12 mouse cellular contexts compared by ENCODE assay signal in genomic region chr7:5057381-5057780, GRCm38 (mm10). TPM values are rescaled to one million over a fixed set of nuclear protein-coding genes. Genes with fewer than 3 reads are reported as not detected.
DNase-seq lines count a peak whose midpoint lies in the region; ATAC-seq lines count a peak whose summit lies in the region.
"Had no signal": no experiment of that assay in that cellular context is flagged by ENCODE, and none has a peak within 500 bp of the region (broad histone marks: within the 10 kb centered on the region; RNA-seq: fewer than 3 reads in every experiment).

No protein-coding gene starts in this region.

- intact Hi-C loops in gastrocnemius, postnatal 14 days (cut with DNase I; ENCODE audit: low total_unique reads), result no loop called here

- peak overlapping the region; percentile 66; the same call in 1 of the 2 replicates for H3K9ac ChIP-seq in heart, embryonic 14.5 days (ENCODE audit: low read length)
- peak overlapping the region; percentile 83 for H3K9ac ChIP-seq in hindbrain, embryonic 13.5 days
- peak overlapping the region; percentile 75 for H3K9ac ChIP-seq in midbrain, embryonic 13.5 days (replicated peaks)

- 31% methylated on average over 8 of the region's 8 CpGs for WGBS in heart, embryonic 14.5 days
- 40% methylated on average over 8 of the region's 8 CpGs for WGBS in embryonic facial prominence, embryonic 10.5 days
- 36% methylated on average over 8 of the region's 8 CpGs for WGBS in hindbrain, embryonic 13.5 days
- 35% methylated on average over 8 of the region's 8 CpGs for WGBS in midbrain, embryonic 13.5 days

- H3K4me1 ChIP-seq in heart, embryonic 14.5 days (ENCODE audit: control insufficient read depth in 2 of 2, insufficient read depth in 2 of 2, low read length in 2 of 2), result peaks cover 9 to 30% of the 10 kb centered on the region in 2 experiments
- peaks cover 48% of the 10 kb centered on the region for H3K4me1 ChIP-seq in embryonic facial prominence, embryonic 10.5 days
- H3K4me1 ChIP-seq in hindbrain, embryonic 13.5 days (replicated peaks), result peaks cover 66% of the 10 kb centered on the region
- peaks cover 57% of the 10 kb centered on the region for H3K4me1 ChIP-seq in midbrain, embryonic 13.5 days (replicated peaks)

- ATAC-seq in heart, embryonic 14.5 days (ENCODE audit: insufficient number of reproducible peaks, insufficient read depth, low FRiP score, low read depth), result no peak
- ATAC-seq in hindbrain, embryonic 13.5 days (ENCODE audit: low FRiP score), result no peak
- no peak for ATAC-seq in midbrain, embryonic 13.5 days

- H3K9me3 ChIP-seq in heart, embryonic 14.5 days (ENCODE audit: control insufficient read depth, low read length), result no peaks in the 10 kb centered on the region
- 0 out of 2 replicates have a peak, but pooled peaks cover 3% of the 10 kb centered on the region for H3K9me3 ChIP-seq in embryonic facial prominence, embryonic 10.5 days
- no peaks in the 10 kb centered on the region for H3K9me3 ChIP-seq in hindbrain, embryonic 13.5 days
- no peaks in the 10 kb centered on the region for H3K9me3 ChIP-seq in midbrain, embryonic 13.5 days

- no peaks in the 10 kb centered on the region for H3K36me3 ChIP-seq in heart, embryonic 14.5 days (ENCODE audit: control insufficient read depth, insufficient read depth, low read length)
- no peaks in the 10 kb centered on the region for H3K36me3 ChIP-seq in embryonic facial prominence, embryonic 10.5 days (replicated peaks)
- H3K36me3 ChIP-seq in hindbrain, embryonic 13.5 days, result no peaks in the 10 kb centered on the region
- no peaks in the 10 kb centered on the region for H3K36me3 ChIP-seq in midbrain, embryonic 13.5 days

- DNase-seq in heart, adult 9 months (ENCODE audit: low spot score in 2 of 2), result no peak
- DNase-seq in embryonic facial prominence, embryonic 10.5 days (ENCODE audit: low spot score), result no peak
- DNase-seq in adrenal gland, postnatal 36 days, result no peak
- no peak for DNase-seq in gastrocnemius, postnatal 14 days
- no peak for DNase-seq in adrenal gland, postnatal 14 days

- H3K27ac ChIP-seq in heart, embryonic 14.5 days (replicated peaks in 1 of 2; ENCODE audit: control insufficient read depth in 1 of 2, insufficient read depth in 1 of 2, low read depth in 2 of 2, low read length in 2 of 2), result no peak overlapping the region
- H3K27ac ChIP-seq in embryonic facial prominence, embryonic 10.5 days (replicated peaks), result no peak overlapping the region
- H3K27ac ChIP-seq in hindbrain, embryonic 13.5 days, result peak overlapping the region; percentile 80
- no peak overlapping the region for H3K27ac ChIP-seq in midbrain, embryonic 13.5 days

- peak overlapping the region; percentile 38 to 41; a peak in 3 of 4 replicates for H3K4me3 ChIP-seq in heart, embryonic 14.5 days (ENCODE audit: control insufficient read depth in 1 of 2, insufficient read depth in 1 of 2, low read depth in 1 of 2, low read length in 2 of 2)
- H3K4me3 ChIP-seq in embryonic facial prominence, embryonic 10.5 days, result peak overlapping the region; percentile 63
- peak overlapping the region; percentile 57 for H3K4me3 ChIP-seq in hindbrain, embryonic 13.5 days
- H3K4me3 ChIP-seq in midbrain, embryonic 13.5 days (replicated peaks), result peak overlapping the region; percentile 51

- H3K27me3 ChIP-seq in heart, embryonic 14.5 days (ENCODE audit: control insufficient read depth, insufficient read depth, low read length), result peaks cover 66% of the 10 kb centered on the region
- H3K27me3 ChIP-seq in embryonic facial prominence, embryonic 10.5 days (replicated peaks; ENCODE audit: low read depth, poor library complexity, severe bottlenecking), result peaks cover 68% of the 10 kb centered on the region
- peaks cover 67% of the 10 kb centered on the region for H3K27me3 ChIP-seq in hindbrain, embryonic 13.5 days
- H3K27me3 ChIP-seq in midbrain, embryonic 13.5 days, result peaks cover 63% of the 10 kb centered on the region
- H3K27me3 ChIP-seq: CH12.LX had no signal

- peak overlapping the region; percentile 62; the same call in 1 of the 2 replicates for H3K4me2 ChIP-seq in heart, embryonic 14.5 days (ENCODE audit: low read length)
- peak overlapping the region; percentile 70 for H3K4me2 ChIP-seq in hindbrain, embryonic 13.5 days
- peak overlapping the region; percentile 68 for H3K4me2 ChIP-seq in midbrain, embryonic 13.5 days (replicated peaks)

RNA-seq across cellular contexts. Expression of gene U2af2, which starts 4.6 kb away (rescaled TPM):
- polyA plus RNA-seq in heart, embryonic 14.5 days (2014; fragmentation: Nextera tagmentation; extraction: Ambion mirVana), result 46.8 and 66.2 TPM in 2 replicates
- polyA plus RNA-seq in embryonic facial prominence, embryonic 10.5 days (2016; fragmentation: Nextera tagmentation; extraction: Ambion mirVana), result 182 and 189 TPM in 2 replicates
- 112 and 114 TPM in 2 replicates for polyA plus RNA-seq in hindbrain, embryonic 13.5 days (2015; fragmentation: Nextera tagmentation; extraction: Ambion mirVana)
- polyA plus RNA-seq in midbrain, embryonic 13.5 days (2015; fragmentation: Nextera tagmentation; extraction: Ambion mirVana), result 121 and 128 TPM in 2 replicates
- 100 to 1,000 TPM; 143 to 180 TPM for total RNA-seq in adrenal gland, postnatal 36 days (2021)
- 10 to 100 TPM; 52.0 to 62.2 TPM for total RNA-seq in gastrocnemius, postnatal 14 days (2021)
- 166 and 184 TPM in 2 replicates for total RNA-seq in adrenal gland, postnatal 14 days (2021)

RNA-seq across cellular contexts. Expression of gene Zfp580, which starts 6.0 kb away (rescaled TPM):
- polyA plus RNA-seq in heart, embryonic 14.5 days (2014; fragmentation: Nextera tagmentation; extraction: Ambion mirVana), result 21.9 and 22.0 TPM in 2 replicates
- polyA plus RNA-seq in embryonic facial prominence, embryonic 10.5 days (2016; fragmentation: Nextera tagmentation; extraction: Ambion mirVana), result 29.8 and 33.9 TPM in 2 replicates
- 67.2 and 69.7 TPM in 2 replicates for polyA plus RNA-seq in hindbrain, embryonic 13.5 days (2015; fragmentation: Nextera tagmentation; extraction: Ambion mirVana)
- polyA plus RNA-seq in midbrain, embryonic 13.5 days (2015; fragmentation: Nextera tagmentation; extraction: Ambion mirVana), result 70.1 and 72.8 TPM in 2 replicates
- total RNA-seq in adrenal gland, postnatal 36 days (2021), result 1 to 10 TPM; 6.4 to 9.3 TPM
- total RNA-seq in gastrocnemius, postnatal 14 days (2021), result 1 to 10 TPM; 5.6 to 6.6 TPM
- total RNA-seq in adrenal gland, postnatal 14 days (2021), result 10.0 and 12.9 TPM in 2 replicates

RNA-seq across cellular contexts. Expression of gene Zfp784, which starts 19.1 kb away (rescaled TPM):
- 5.6 TPM in 2 replicates for polyA plus RNA-seq in heart, embryonic 14.5 days (2014; fragmentation: Nextera tagmentation; extraction: Ambion mirVana)
- polyA plus RNA-seq in embryonic facial prominence, embryonic 10.5 days (2016; fragmentation: Nextera tagmentation; extraction: Ambion mirVana), result 2.7 and 2.8 TPM in 2 replicates
- 7.8 and 9.8 TPM in 2 replicates for polyA plus RNA-seq in hindbrain, embryonic 13.5 days (2015; fragmentation: Nextera tagmentation; extraction: Ambion mirVana)
- polyA plus RNA-seq in midbrain, embryonic 13.5 days (2015; fragmentation: Nextera tagmentation; extraction: Ambion mirVana), result 10.5 and 11.2 TPM in 2 replicates
- total RNA-seq in adrenal gland, postnatal 36 days (2021), result 1 to 10 TPM; 3.8 to 4.5 TPM
- 1 to 10 TPM; 4.3 to 5.0 TPM for total RNA-seq in gastrocnemius, postnatal 14 days (2021)
- total RNA-seq in adrenal gland, postnatal 14 days (2021), result 4.7 and 5.5 TPM in 2 replicates

RNA-seq across cellular contexts. Expression of gene Epn1, which starts 22.7 kb away (rescaled TPM):
- 50.6 and 52.0 TPM in 2 replicates for polyA plus RNA-seq in heart, embryonic 14.5 days (2014; fragmentation: Nextera tagmentation; extraction: Ambion mirVana)
- polyA plus RNA-seq in embryonic facial prominence, embryonic 10.5 days (2016; fragmentation: Nextera tagmentation; extraction: Ambion mirVana), result 56.7 and 58.8 TPM in 2 replicates
- 83.8 and 85.6 TPM in 2 replicates for polyA plus RNA-seq in hindbrain, embryonic 13.5 days (2015; fragmentation: Nextera tagmentation; extraction: Ambion mirVana)
- 73.5 and 80.1 TPM in 2 replicates for polyA plus RNA-seq in midbrain, embryonic 13.5 days (2015; fragmentation: Nextera tagmentation; extraction: Ambion mirVana)
- 100 to 1,000 TPM; 146 to 155 TPM for total RNA-seq in adrenal gland, postnatal 36 days (2021)
- 100 to 1,000 TPM; 100 to 107 TPM for total RNA-seq in gastrocnemius, postnatal 14 days (2021)
- total RNA-seq in adrenal gland, postnatal 14 days (2021), result 145 and 155 TPM in 2 replicates

RNA-seq across cellular contexts. Expression of gene 4632433K11Rik, which starts 23.5 kb away (rescaled TPM):
- not detected in 2 replicates for polyA plus RNA-seq in heart, embryonic 14.5 days (2014; fragmentation: Nextera tagmentation; extraction: Ambion mirVana)
- polyA plus RNA-seq in embryonic facial prominence, embryonic 10.5 days (2016; fragmentation: Nextera tagmentation; extraction: Ambion mirVana), result not detected in 2 replicates
- not detected in 2 replicates for polyA plus RNA-seq in hindbrain, embryonic 13.5 days (2015; fragmentation: Nextera tagmentation; extraction: Ambion mirVana)
- not detected in 2 replicates for polyA plus RNA-seq in midbrain, embryonic 13.5 days (2015; fragmentation: Nextera tagmentation; extraction: Ambion mirVana)
- not detected for total RNA-seq in adrenal gland, postnatal 36 days (2021)
- total RNA-seq in gastrocnemius, postnatal 14 days (2021), result not detected
- not detected in 2 replicates for total RNA-seq in adrenal gland, postnatal 14 days (2021)
- total RNA-seq: CH12.LX had no signal
- polyA plus RNA-seq: brain, embryonic 14.5 days; erythroblast, embryonic 14.5 days; lung, embryonic 16.5 days had no signal
